Mouse (Mus musculus): ENCODE data around the gene Trappc3l.

DNA sequence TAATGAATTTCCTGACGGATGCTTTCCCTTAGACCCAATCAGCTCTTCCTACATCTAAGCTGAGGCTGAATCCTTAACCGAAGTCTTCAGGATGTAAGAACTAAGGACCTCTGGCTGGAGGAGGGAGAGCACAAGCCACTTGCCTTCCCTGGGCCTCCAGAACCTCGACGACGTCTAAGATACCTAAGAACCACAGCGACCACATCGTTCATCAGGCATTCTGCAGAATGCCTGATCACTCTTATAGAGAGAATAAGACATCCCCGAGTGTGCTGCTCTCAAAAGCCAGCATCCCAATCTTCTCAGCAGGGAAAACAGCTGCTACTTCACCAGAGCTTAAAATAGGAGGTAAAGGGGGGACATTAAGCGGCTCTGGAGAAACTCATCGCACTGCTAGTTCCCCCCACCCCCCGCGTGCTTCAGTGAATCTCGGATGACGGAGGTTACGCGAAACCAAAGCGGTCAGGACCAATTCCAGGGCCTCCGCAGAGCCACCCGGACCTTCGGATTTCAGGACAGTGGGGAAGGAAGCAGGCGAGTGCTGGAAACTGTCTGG is 18.6 kb upstream of the Trappc3l start:
- TF ChIP-seq CTCF (IDR thresholded peaks at IDR 0.05; ENCODE audit: borderline replicate concordance, control insufficient read depth, extremely low read depth, insufficient read depth, low read length, poor library complexity): no peak
- TF ChIP-seq POLR2A (IDR thresholded peaks at IDR 0.05; ENCODE audit: control insufficient read depth, extremely low read depth, insufficient read depth, low read length, poor library complexity): no peak
